Mouse (Mus musculus) mouse embryonic stem cell (cell line): ENCODE measurements around the gene Sptbn1.

Experiments used
- in situ Hi-C, 2 experiments: fragments of 300-500 bp; cut with MboI; formaldehyde crosslinking; loops; 1 replicate in 1 of 2; 3 replicates in 1 of 2; pipeline ENCODE4 v1.14.3; 2019 to 2020; ENCODE audit warnings: low sequenced_read_pairs in 2 of 2, low pct_unique_long_range_greater_than_20kb in 1 of 2, mixed read lengths in 1 of 2; ENCODE audit not compliant: unreplicated experiment in 1 of 2

The Sptbn1 gene

GRCm38 (mm10) chr11:30160625-30161172 is 107.3 kb downstream of the Sptbn1 start:
- in situ Hi-C loops = no loop called here

- in situ Hi-C loops = no loop called here
Measured at GRCm38 (mm10) chr11:30159545-30160255, 108.3 kb downstream of the Sptbn1 start.

GRCm38 (mm10) chr11:30158028-30158700 is 109.8 kb downstream of the Sptbn1 start:
- in situ Hi-C loops = no loop called here

GRCm38 (mm10) chr11:30155887-30156286 is 112.1 kb downstream of the Sptbn1 start:
- in situ Hi-C loops = no loop called here

- in situ Hi-C loops = no loop called here
Measured at GRCm38 (mm10) chr11:30154980-30155379, 113.0 kb downstream of the Sptbn1 start.

- in situ Hi-C loops = no loop called here
Measured at GRCm38 (mm10) chr11:30148888-30149287, 119.1 kb downstream of the Sptbn1 start.

GRCm38 (mm10) chr11:30148378-30148777 is 119.6 kb downstream of the Sptbn1 start:
- in situ Hi-C loops = no loop called here

GRCm38 (mm10) chr11:30147882-30148281 is 120.1 kb downstream of the Sptbn1 start:
- in situ Hi-C loops = no loop called here

GRCm38 (mm10) chr11:30143090-30143489 is 124.9 kb downstream of the Sptbn1 start:
- in situ Hi-C loops = no loop called here

- in situ Hi-C loops = no loop called here
Measured at GRCm38 (mm10) chr11:30139165-30139826, 128.7 kb downstream of the Sptbn1 start.

GRCm38 (mm10) chr11:30137081-30137480 is 130.9 kb downstream of the Sptbn1 start:
- in situ Hi-C loops = no loop called here

GRCm38 (mm10) chr11:30134058-30134457 is 133.9 kb downstream of the Sptbn1 start:
- in situ Hi-C loops = no loop called here

GRCm38 (mm10) chr11:30132581-30132980 is 135.4 kb downstream of the Sptbn1 start:
- in situ Hi-C loops = no loop called here

- in situ Hi-C loops = no loop called here
Measured at GRCm38 (mm10) chr11:30131640-30132039, 136.3 kb downstream of the Sptbn1 start.

- in situ Hi-C loops = no loop called here
Measured at GRCm38 (mm10) chr11:30129339-30129738, 138.6 kb downstream of the Sptbn1 start.

- in situ Hi-C loops = no loop called here
Measured at GRCm38 (mm10) chr11:30126840-30127239, 141.1 kb downstream of the Sptbn1 start.

GRCm38 (mm10) chr11:30118038-30118437 is 149.9 kb downstream of the Sptbn1 start:
- in situ Hi-C loops = loop anchor here in 1 of 2 experiments (25.0 kb wide), 1 partner anchor 719 kb away; no protein-coding TSS in a partner anchor

GRCm38 (mm10) chr11:30113631-30114030 is 154.3 kb downstream of the Sptbn1 start:
- in situ Hi-C loops = loop anchor here in 1 of 2 experiments (25.0 kb wide), 1 partner anchor 724 kb away; no protein-coding TSS in a partner anchor

- in situ Hi-C loops = loop anchor here in 1 of 2 experiments (25.0 kb wide), 1 partner anchor 727 kb away; no protein-coding TSS in a partner anchor
Measured at GRCm38 (mm10) chr11:30110634-30111033, 157.3 kb downstream of the Sptbn1 start.
